Mouse (Mus musculus): ENCODE measurements around the gene Arid1b.

GRCm38 (mm10) chr17:5057944-5058720, 64.0 kb downstream of the Arid1b start:
- no peak for TF ChIP-seq ZC3H11A (IDR thresholded peaks at IDR 0.05; ENCODE audit: borderline replicate concordance, low read depth, low read length)
- TF ChIP-seq ZNF384 (IDR thresholded peaks at IDR 0.05; ENCODE audit: low read depth, low read length) = no peak

Data from ES-E14 (cell line).